Mouse (Mus musculus): ENCODE results near the gene Stx4a.

GRCm38 (mm10) chr7:127870136-127870821 lies 46.2 kb downstream of the Stx4a start:
- TF ChIP-seq CTCF (IDR thresholded peaks at IDR 0.05; ENCODE audit: low read depth, low read length) = peak; percentile 15
- no peak for TF ChIP-seq POLR2A (IDR thresholded peaks at IDR 0.05; ENCODE audit: insufficient read depth, low read length)
- no peak for TF ChIP-seq EP300 (IDR thresholded peaks at IDR 0.05; ENCODE audit: insufficient read depth, low read depth, low read length)
